In genomic region chr2:17363337-17364216, GRCm38 (mm10) we compare ENCODE assay signal across 11 mouse cellular contexts.
DNase-seq lines count a peak whose midpoint lies in the region; ATAC-seq and TF ChIP-seq lines count a peak whose summit lies in the region.
"Had no signal": no experiment of that assay in that cellular context is flagged by ENCODE, and none has a peak within 500 bp of the region (broad histone marks: within the 10 kb centered on the region; RNA-seq: fewer than 3 reads in every experiment).

No protein-coding gene starts in this region.

- H3K27ac ChIP-seq in intestine, embryonic 14.5 days (ENCODE audit: low read depth) = 0 out of 2 replicates have a peak overlapping the region, but pooled peaks have one; percentile 11
- no peak overlapping the region for H3K27ac ChIP-seq in intestine, postnatal 0 days (ENCODE audit: low read depth, low read length)
- H3K27ac ChIP-seq in midbrain, embryonic 14.5 days (replicated peaks; ENCODE audit: low read depth, low read length) = no peak overlapping the region
- no peak overlapping the region for H3K27ac ChIP-seq in midbrain, embryonic 10.5 days (replicated peaks)
- H3K27ac ChIP-seq in intestine, embryonic 16.5 days (ENCODE audit: low read length) = no peak overlapping the region; the same call in 1 of the 2 replicates
- H3K27ac ChIP-seq: heart, embryonic 10.5 days had no signal

- no peak overlapping the region for H3K4me3 ChIP-seq in intestine, embryonic 14.5 days (ENCODE audit: low read depth, low read length)
- no peak overlapping the region for H3K4me3 ChIP-seq in intestine, postnatal 0 days (ENCODE audit: low read depth, low read length)
- no peak overlapping the region for H3K4me3 ChIP-seq in midbrain, embryonic 14.5 days (replicated peaks; ENCODE audit: low read depth, low read length)
- H3K4me3 ChIP-seq in midbrain, embryonic 10.5 days = no peak overlapping the region
- H3K4me3 ChIP-seq in intestine, embryonic 16.5 days (ENCODE audit: low read length) = no peak overlapping the region
- H3K4me3 ChIP-seq: erythroblast, embryonic 14.5 days; heart, embryonic 10.5 days had no signal

- H3K27me3 ChIP-seq in intestine, embryonic 14.5 days (replicated peaks; ENCODE audit: control insufficient read depth, insufficient read depth, low read length) = no peaks in the 10 kb centered on the region
- no peaks in the 10 kb centered on the region for H3K27me3 ChIP-seq in intestine, postnatal 0 days (replicated peaks; ENCODE audit: control insufficient read depth, insufficient read depth, low read length)
- H3K27me3 ChIP-seq in midbrain, embryonic 14.5 days (ENCODE audit: control insufficient read depth, insufficient read depth, low read length) = no peaks in the 10 kb centered on the region
- H3K27me3 ChIP-seq in midbrain, embryonic 10.5 days (ENCODE audit: low read depth, poor library complexity, severe bottlenecking) = no peaks in the 10 kb centered on the region
- no peaks in the 10 kb centered on the region for H3K27me3 ChIP-seq in intestine, embryonic 16.5 days (replicated peaks; ENCODE audit: control insufficient read depth, insufficient read depth, low read length)

- H3K9me3 ChIP-seq in intestine, embryonic 14.5 days (ENCODE audit: control insufficient read depth, low read length) = no peaks in the 10 kb centered on the region
- H3K9me3 ChIP-seq in intestine, postnatal 0 days (ENCODE audit: control insufficient read depth) = no peaks in the 10 kb centered on the region
- no peaks in the 10 kb centered on the region for H3K9me3 ChIP-seq in midbrain, embryonic 14.5 days (ENCODE audit: control insufficient read depth, low read length)
- H3K9me3 ChIP-seq in midbrain, embryonic 10.5 days (replicated peaks) = no peaks in the 10 kb centered on the region
- no peaks in the 10 kb centered on the region for H3K9me3 ChIP-seq in intestine, embryonic 16.5 days (ENCODE audit: control insufficient read depth, low read length)
- H3K9me3 ChIP-seq: heart, embryonic 10.5 days had no signal

- H3K4me1 ChIP-seq in intestine, embryonic 14.5 days (replicated peaks; ENCODE audit: control insufficient read depth, insufficient read depth, low read length) = peaks cover 7% of the 10 kb centered on the region
- H3K4me1 ChIP-seq in intestine, postnatal 0 days (replicated peaks; ENCODE audit: control insufficient read depth, insufficient read depth, low read length) = no peaks in the 10 kb centered on the region
- H3K4me1 ChIP-seq in midbrain, embryonic 14.5 days (ENCODE audit: control insufficient read depth, insufficient read depth, low read length) = no peaks in the 10 kb centered on the region
- H3K4me1 ChIP-seq in midbrain, embryonic 10.5 days = no peaks in the 10 kb centered on the region
- H3K4me1 ChIP-seq in intestine, embryonic 16.5 days (ENCODE audit: control insufficient read depth, insufficient read depth, low read length) = peaks cover 4% of the 10 kb centered on the region

- peak; percentile 51 for DNase-seq in intestine, embryonic 14.5 days (ENCODE audit: low spot score)
- peak; percentile 17 for DNase-seq in midbrain, embryonic 14.5 days
- no peak for DNase-seq in midbrain, embryonic 10.5 days (ENCODE audit: low spot score)
- DNase-seq in thymus, postnatal 4 days = peak; percentile 54
- DNase-seq: lung, postnatal 10 days had no signal

- no peak for TF ChIP-seq CTCF in intestine, postnatal 0 days (IDR thresholded peaks at IDR 0.05; ENCODE audit: low read depth)

- no peak overlapping the region for H3K9ac ChIP-seq in intestine, embryonic 14.5 days (ENCODE audit: low read length)
- H3K9ac ChIP-seq in intestine, postnatal 0 days (ENCODE audit: low read depth, low read length) = no peak overlapping the region
- H3K9ac ChIP-seq in midbrain, embryonic 14.5 days (replicated peaks; ENCODE audit: low read length) = no peak overlapping the region
- no peak overlapping the region for H3K9ac ChIP-seq in intestine, embryonic 16.5 days (ENCODE audit: low read depth, low read length)

- no peak for ATAC-seq in intestine, embryonic 14.5 days (replicated peaks; ENCODE audit: low FRiP score, low TSS enrichment, low read depth)
- ATAC-seq in intestine, postnatal 0 days = no peak
- ATAC-seq in midbrain, embryonic 14.5 days (ENCODE audit: low FRiP score, low TSS enrichment) = no peak
- peak; percentile 38 for ATAC-seq in intestine, embryonic 16.5 days
- ATAC-seq in erythroblast, adult 5-6 weeks (replicated peaks; ENCODE audit: low FRiP score, poor library complexity, severe bottlenecking) = no peak
- no peak for ATAC-seq in monocyte, adult 5-6 weeks (replicated peaks; ENCODE audit: insufficient number of reproducible peaks, low FRiP score, low TSS enrichment, poor library complexity, severe bottlenecking)

- 0 out of 2 replicates have a peak overlapping the region, but pooled peaks have one; percentile 6 for H3K4me2 ChIP-seq in intestine, embryonic 14.5 days (ENCODE audit: low read length)
- H3K4me2 ChIP-seq in intestine, postnatal 0 days (replicated peaks; ENCODE audit: low read depth) = no peak overlapping the region
- no peak overlapping the region for H3K4me2 ChIP-seq in midbrain, embryonic 14.5 days (ENCODE audit: low read length)
- no peak overlapping the region; the same call in 1 of the 2 replicates for H3K4me2 ChIP-seq in intestine, embryonic 16.5 days (ENCODE audit: low read depth, low read length)

- WGBS in intestine, embryonic 14.5 days = 26% methylated on average over 12 of the region's 12 CpGs
- WGBS in intestine, postnatal 0 days = 41% methylated on average over 12 of the region's 12 CpGs
- WGBS in midbrain, embryonic 14.5 days = 52% methylated on average over 12 of the region's 12 CpGs
- WGBS in midbrain, embryonic 10.5 days = 73% methylated on average over 12 of the region's 12 CpGs
- WGBS in intestine, embryonic 16.5 days = 37% methylated on average over 12 of the region's 12 CpGs

- no peaks in the 10 kb centered on the region for H3K36me3 ChIP-seq in intestine, embryonic 14.5 days (ENCODE audit: control insufficient read depth, insufficient read depth, low read length)
- no peaks in the 10 kb centered on the region for H3K36me3 ChIP-seq in intestine, postnatal 0 days (ENCODE audit: control insufficient read depth, insufficient read depth)
- no peaks in the 10 kb centered on the region for H3K36me3 ChIP-seq in midbrain, embryonic 14.5 days (ENCODE audit: control insufficient read depth, insufficient read depth, low read length)
- H3K36me3 ChIP-seq in midbrain, embryonic 10.5 days = no peaks in the 10 kb centered on the region
- H3K36me3 ChIP-seq in intestine, embryonic 16.5 days (ENCODE audit: control insufficient read depth, insufficient read depth, low read length) = no peaks in the 10 kb centered on the region
